Mouse (Mus musculus) hindbrain, embryonic 14.5 days (tissue): ENCODE data around the gene Cryge. TPM values are rescaled to one million over a fixed set of nuclear protein-coding genes. Genes with fewer than 3 reads are reported as not detected.

Experiments used
- polyA plus RNA-seq: library from polyadenylated mRNA; unstranded; fragments of >200 nt; fragmentation: Nextera tagmentation; extraction: Ambion mirVana; gene quantifications from 2 replicates; pipeline ENCODE4 v1.2.1, GENCODE M21; 2014

The Cryge gene
- polyA plus RNA-seq, 1 experiment from 2014 or later, result not detected

Other genes starting within 250 kb of the Cryge start
- 9.1 and 10.4 TPM in 2 replicates for gene Plekhm3, start 94.3 kb downstream of the Cryge start, polyA plus RNA-seq
- gene Akr1cl, start 18.4 kb downstream of the Cryge start, polyA plus RNA-seq, result not detected in 2 replicates
- gene Crygd, start 12.3 kb upstream of the Cryge start, polyA plus RNA-seq, result not detected in 2 replicates
- not detected in 2 replicates for gene Crygc, start 22.5 kb upstream of the Cryge start, polyA plus RNA-seq
- gene Crygb, start 31.1 kb upstream of the Cryge start, polyA plus RNA-seq, result 0.99 TPM in 1 of 2 replicates, not detected in the other
- gene Cryga, start 52.2 kb upstream of the Cryge start, polyA plus RNA-seq, result not detected in 2 replicates
- 0.29 TPM in 1 of 2 replicates, not detected in the other for gene Gm28845, start 68.4 kb upstream of the Cryge start, polyA plus RNA-seq
- gene D630023F18Rik, start 72.1 kb upstream of the Cryge start, polyA plus RNA-seq, result 1.2 and 1.4 TPM in 2 replicates
- gene Idh1, start 135.4 kb upstream of the Cryge start, polyA plus RNA-seq, result 510 and 574 TPM in 2 replicates
- 17.3 and 20.7 TPM in 2 replicates for gene Pikfyve, start 135.5 kb upstream of the Cryge start, polyA plus RNA-seq
- 2.6 and 4.3 TPM in 2 replicates for gene Pth2r, start 230.9 kb upstream of the Cryge start, polyA plus RNA-seq